Mouse (Mus musculus) lung, embryonic 15.5 days (tissue): ENCODE data around the gene Tardbp. TPM values are rescaled to one million over a fixed set of nuclear protein-coding genes. Genes with fewer than 3 reads are reported as not detected.

Experiments used
- ATAC-seq: fragments of 200-750 bp; cut with Nextera tagmentation; 2 replicates; pipeline ENCODE4 v1.8.0; 2017; ENCODE audit warnings: moderate number of reproducible peaks, borderline replicate concordance; ENCODE audit not compliant: low FRiP score, low TSS enrichment; ENCODE audit errors: extremely low read depth
- H3K27ac ChIP-seq: fragments of 300-500 bp; sonication (generic); 2 replicates; pipeline ENCODE4 v1.5.1; 2015; ENCODE audit warnings: moderate library complexity, mild to moderate bottlenecking, inconsistent platforms
- H3K27me3 ChIP-seq: fragments of 300-500 bp; sonication (generic); 2 replicates; pipeline ENCODE4 v1.6.1; 2015; ENCODE audit warnings: inconsistent platforms
- H3K36me3 ChIP-seq: fragments of 300-500 bp; sonication (generic); 2 replicates; pipeline ENCODE4 v1.6.1; 2015; ENCODE audit warnings: inconsistent platforms
- H3K4me1 ChIP-seq: fragments of 300-500 bp; sonication (generic); 2 replicates; pipeline ENCODE4 v1.6.1; 2015; ENCODE audit warnings: inconsistent platforms
- H3K4me2 ChIP-seq: fragments of 300-500 bp; sonication (generic); 2 replicates; pipeline ENCODE4 v1.6.1; 2015; ENCODE audit warnings: inconsistent platforms, mild to moderate bottlenecking, moderate library complexity
- H3K4me3 ChIP-seq: fragments of 300-500 bp; sonication (generic); 2 replicates; pipeline ENCODE4 v1.5.1; 2015; ENCODE audit warnings: mild to moderate bottlenecking, inconsistent platforms
- H3K9ac ChIP-seq: fragments of 300-500 bp; sonication (generic); 2 replicates; pipeline ENCODE4 v1.6.1; 2015; ENCODE audit warnings: inconsistent platforms
- H3K9me3 ChIP-seq: fragments of 300-500 bp; sonication (generic); 2 replicates; pipeline ENCODE4 v1.6.1; 2016; ENCODE audit warnings: inconsistent platforms
- WGBS: fragments of 180-500 bp; shearing (Covaris S2); methylation state at CpG from one replicate; pipeline ENCODE4 v1.1.7; 2015; 5-methylcytosine and 5-hydroxymethylcytosine counted together
- polyA plus RNA-seq: library from polyadenylated mRNA; unstranded; fragments of >200 nt; fragmentation: Nextera tagmentation; extraction: Ambion mirVana; gene quantifications from 2 replicates; pipeline ENCODE4 v1.2.1, GENCODE M21; 2015

The Tardbp gene
- polyA plus RNA-seq, 1 experiment from 2014 or later, result 392 TPM

DNA sequence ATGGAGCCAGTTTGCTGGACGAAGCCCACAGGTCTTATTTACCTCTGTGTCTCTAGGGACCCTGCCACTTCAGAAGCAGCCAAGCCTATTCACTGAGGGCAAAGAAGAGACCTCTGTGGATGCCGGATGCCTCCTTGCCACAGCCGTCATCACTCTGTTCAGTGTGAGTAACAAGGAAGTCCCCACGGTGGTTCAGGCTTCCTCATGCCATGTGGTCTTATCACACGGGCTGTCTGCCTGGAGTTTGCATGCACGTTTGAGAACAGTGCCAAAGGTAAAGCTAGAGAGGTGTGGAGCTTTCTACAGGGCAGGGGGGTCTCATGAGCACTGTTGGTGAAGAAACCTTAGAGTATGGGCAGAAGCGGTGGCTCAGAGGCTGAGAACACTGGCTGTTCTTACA is 53.6 kb downstream of the Tardbp start:
- Histone ChIP-seq H3K9ac (no peak overlapping the region), H3K4me3 (no peak overlapping the region), H3K4me1 (no peaks in the 10 kb centered on the region), H3K27me3 (no peaks in the 10 kb centered on the region), H3K27ac (no peak overlapping the region), H3K36me3 (peaks cover 98% of the 10 kb centered on the region), H3K4me2 (no peak overlapping the region), H3K9me3 (no peaks in the 10 kb centered on the region)
- no peak for ATAC-seq
- WGBS, result 83% methylated on average over 7 of the region's 7 CpGs

DNA sequence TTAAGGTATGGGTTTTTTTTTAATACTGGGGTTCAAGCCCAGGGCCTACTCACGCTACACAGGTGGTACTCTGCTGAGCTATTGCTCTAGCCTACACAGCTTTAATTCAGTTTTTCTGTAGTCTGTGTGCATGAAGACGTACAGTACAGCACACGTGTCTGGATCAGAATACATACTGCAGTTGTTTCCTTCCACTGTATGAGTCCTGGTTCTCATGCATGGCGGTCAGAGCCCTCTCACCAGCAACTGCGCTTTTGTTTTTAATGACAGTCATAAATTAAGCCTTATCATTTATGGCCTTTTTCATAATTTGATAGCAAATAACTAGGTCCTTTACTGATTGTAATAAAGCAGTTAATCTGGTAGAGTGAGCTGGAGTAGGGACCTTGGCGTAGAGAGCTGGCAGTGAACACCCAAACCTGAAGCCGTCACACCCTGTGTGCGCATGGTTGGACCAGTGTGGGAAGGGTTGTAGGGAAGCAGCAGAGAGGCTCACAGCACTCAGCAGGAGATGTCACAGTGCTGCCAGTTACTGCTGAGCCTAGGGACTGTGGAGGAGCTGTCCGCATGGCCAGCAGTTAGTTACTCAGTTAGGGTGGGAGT is 56.0 kb downstream of the Tardbp start:
- Histone ChIP-seq H3K36me3 (peaks cover 98% of the 10 kb centered on the region), H3K4me1 (no peaks in the 10 kb centered on the region), H3K9ac (no peak overlapping the region), H3K27me3 (no peaks in the 10 kb centered on the region), H3K9me3 (no peaks in the 10 kb centered on the region), H3K4me3 (no peak overlapping the region), H3K4me2 (no peak overlapping the region), H3K27ac (no peak overlapping the region)
- WGBS, result 97% methylated on average over 9 of the region's 9 CpGs
- no peak for ATAC-seq

DNA sequence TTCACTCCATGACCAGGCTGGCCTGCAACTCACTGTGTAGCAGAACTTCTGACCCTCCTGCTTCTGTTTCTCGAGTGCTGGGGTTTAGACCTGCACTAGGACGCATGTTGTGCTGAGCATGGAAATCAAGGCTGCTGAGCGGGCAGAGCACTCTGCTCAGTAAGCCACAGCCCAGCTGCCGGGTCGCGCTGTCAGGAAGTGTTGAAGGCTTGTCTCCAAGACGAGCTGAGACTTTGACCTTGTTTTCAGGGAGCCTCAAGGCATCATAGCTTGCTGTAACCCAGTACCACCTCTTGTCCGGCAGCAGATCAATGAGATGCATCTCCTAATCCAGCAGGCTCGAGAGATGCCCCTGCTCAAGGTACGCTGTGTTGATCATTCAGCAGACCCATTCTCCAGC is 56.7 kb downstream of the Tardbp start:
- Histone ChIP-seq H3K4me3 (no peak overlapping the region), H3K27me3 (no peaks in the 10 kb centered on the region), H3K4me1 (no peaks in the 10 kb centered on the region), H3K9ac (no peak overlapping the region), H3K4me2 (no peak overlapping the region), H3K36me3 (peaks cover 98% of the 10 kb centered on the region), H3K9me3 (no peaks in the 10 kb centered on the region), H3K27ac (no peak overlapping the region)
- no peak for ATAC-seq
- WGBS, result 85% methylated on average over 10 of the region's 10 CpGs

DNA sequence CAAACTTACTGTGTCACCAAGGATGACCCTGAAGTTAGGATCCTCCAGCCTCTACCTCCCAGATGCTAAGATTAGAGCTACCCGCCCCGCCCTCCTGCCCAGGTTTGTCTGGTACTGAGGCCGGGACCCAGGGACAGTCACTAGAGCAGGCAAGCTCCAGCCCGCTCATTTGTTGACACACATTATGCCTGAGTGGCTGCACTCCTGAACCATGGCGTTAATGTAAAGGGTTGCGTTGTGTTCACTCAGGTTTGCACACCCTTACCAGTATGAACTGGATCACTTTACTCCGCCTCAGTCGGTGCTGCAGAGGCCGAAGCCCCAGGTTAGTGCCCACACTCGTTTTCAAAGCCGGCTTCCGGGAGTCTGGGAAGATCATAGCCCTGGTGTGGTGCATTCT is 63.2 kb downstream of the Tardbp start:
- no peak overlapping the region for H3K4me3 ChIP-seq
- H3K27me3 ChIP-seq, result no peaks in the 10 kb centered on the region
- no peak overlapping the region for H3K9ac ChIP-seq
- no peak; the same call in 1 of the 2 replicates for ATAC-seq
- H3K4me2 ChIP-seq, result no peak overlapping the region
- WGBS, result 91% methylated on average over 12 of the region's 12 CpGs
- H3K27ac ChIP-seq, result no peak overlapping the region
- peaks cover 7% of the 10 kb centered on the region; the same call in 1 of the 2 replicates for H3K4me1 ChIP-seq
- H3K9me3 ChIP-seq, result no peaks in the 10 kb centered on the region
- H3K36me3 ChIP-seq, result peaks cover 86% of the 10 kb centered on the region

DNA sequence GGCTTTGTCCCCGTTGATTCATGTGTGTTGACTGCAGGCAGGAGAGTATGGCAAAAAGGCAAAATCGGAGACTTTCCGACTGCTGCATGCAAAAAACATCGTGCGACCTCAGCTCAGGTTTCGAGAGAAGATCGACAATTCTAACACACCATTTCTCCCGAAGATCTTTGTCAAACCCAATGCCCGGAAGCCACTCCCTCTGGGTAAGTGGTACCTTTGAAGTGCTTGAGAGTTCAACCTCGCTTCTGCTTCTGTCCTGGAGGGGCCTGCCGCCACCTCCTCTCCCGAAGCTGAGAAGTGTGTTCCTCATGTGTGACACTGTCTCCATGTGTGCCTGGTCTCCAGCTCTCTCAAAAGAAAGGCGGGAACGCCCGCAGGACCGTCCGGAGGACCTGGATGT is 64.1 kb downstream of the Tardbp start:
- peaks cover 77% of the 10 kb centered on the region for H3K36me3 ChIP-seq
- no peak overlapping the region for H3K4me3 ChIP-seq
- peaks cover 7% of the 10 kb centered on the region; the same call in 1 of the 2 replicates for H3K4me1 ChIP-seq
- WGBS, result 92% methylated on average over 17 of the region's 17 CpGs
- ATAC-seq, result no peak
- no peak overlapping the region for H3K4me2 ChIP-seq
- no peaks in the 10 kb centered on the region for H3K9me3 ChIP-seq
- no peaks in the 10 kb centered on the region for H3K27me3 ChIP-seq
- no peak overlapping the region for H3K9ac ChIP-seq
- H3K27ac ChIP-seq, result no peak overlapping the region

Other genes with a start within 250 kb of the Tardbp start
- gene Ubiad1, start 182.2 kb downstream of the Tardbp start, polyA plus RNA-seq, result 22.4 and 25.5 TPM in 2 replicates
- gene Mtor, start 178.4 kb downstream of the Tardbp start, polyA plus RNA-seq, result 13.7 and 13.8 TPM in 2 replicates
- 1.8 and 3.7 TPM in 2 replicates for gene Angptl7, start 126.6 kb downstream of the Tardbp start, polyA plus RNA-seq
- 92.3 and 93.8 TPM in 2 replicates for gene Exosc10, start 68.6 kb downstream of the Tardbp start, polyA plus RNA-seq
- gene Srm, start 35.5 kb downstream of the Tardbp start, polyA plus RNA-seq, result 183 and 192 TPM in 2 replicates
- gene Masp2, start 24.5 kb downstream of the Tardbp start, polyA plus RNA-seq, result 0.21 and 0.65 TPM in 2 replicates
- gene Gm572, start 16.3 kb upstream of the Tardbp start, polyA plus RNA-seq, result not detected in 2 replicates
- 5.4 and 6.5 TPM in 2 replicates for gene Casz1, start 177.4 kb upstream of the Tardbp start, polyA plus RNA-seq